In the genomic region with DNA sequence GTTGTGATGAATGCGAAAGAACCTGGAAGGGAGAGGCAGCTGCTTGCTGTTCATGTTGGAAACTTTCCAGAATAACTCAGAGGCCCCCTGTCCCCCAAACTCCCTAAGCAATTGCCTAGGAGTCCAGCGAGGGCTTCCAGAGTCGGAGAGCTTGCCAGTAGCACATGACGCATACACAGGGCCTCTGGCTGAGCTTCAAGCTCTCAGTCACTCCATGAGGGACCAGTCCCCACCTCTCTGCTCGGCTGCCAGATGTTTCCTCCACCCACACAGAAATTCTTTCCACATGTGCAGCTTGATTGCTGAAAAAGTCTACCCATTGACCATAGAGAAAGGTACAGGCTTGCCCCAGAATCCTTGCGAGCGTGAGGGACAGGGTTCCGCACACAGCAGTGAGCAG, we compare ENCODE assay signal across 8 mouse cellular contexts.
DNase-seq lines count a peak whose midpoint lies in the region; ATAC-seq and TF ChIP-seq lines count a peak whose summit lies in the region.

No protein-coding gene starts in this region.

- H3K4me2 ChIP-seq in heart, embryonic 12.5 days: peak overlapping the region; percentile 35; the same call in 1 of the 2 replicates

- H3K4me1 ChIP-seq in spleen, adult 2 months (ENCODE audit: control insufficient read depth, insufficient read depth, insufficient read length): peaks cover 12% of the 10 kb centered on the region; the same call in 1 of the 2 replicates
- H3K4me1 ChIP-seq in heart, embryonic 12.5 days (replicated peaks): peaks cover 30% of the 10 kb centered on the region

- ATAC-seq in heart, embryonic 12.5 days (ENCODE audit: insufficient number of reproducible peaks, low FRiP score): peak; percentile 86
- ATAC-seq in erythroid progenitor cell, adult 5-6 weeks (replicated peaks; ENCODE audit: low FRiP score, poor library complexity, severe bottlenecking): no peak

- H3K4me3 ChIP-seq in spleen, adult 2 months (ENCODE audit: extremely low read depth, insufficient read depth, insufficient read length): no peak overlapping the region
- H3K4me3 ChIP-seq in heart, embryonic 12.5 days: no peak overlapping the region

- 47% methylated on average over 8 of the region's 8 CpGs for WGBS in spleen, adult 2 months
- 35% methylated on average over 8 of the region's 8 CpGs for WGBS in heart, embryonic 12.5 days

- H3K27me3 ChIP-seq in spleen, adult 2 months (ENCODE audit: control insufficient read depth, insufficient read depth, low read length): no peaks in the 10 kb centered on the region
- no peaks in the 10 kb centered on the region for H3K27me3 ChIP-seq in heart, embryonic 12.5 days (replicated peaks)

- no peaks in the 10 kb centered on the region for H3K36me3 ChIP-seq in spleen, adult 2 months (ENCODE audit: control insufficient read depth, insufficient read depth, low read length)
- H3K36me3 ChIP-seq in heart, embryonic 12.5 days: no peaks in the 10 kb centered on the region

- H3K9ac ChIP-seq in heart, embryonic 12.5 days: no peak overlapping the region

- no peak for TF ChIP-seq CTCF in spleen, adult 2 months (IDR thresholded peaks at IDR 0.05; ENCODE audit: extremely low read depth, insufficient read depth, insufficient read length, insufficient replicate concordance)

- DNase-seq in spleen, adult 2 months (ENCODE audit: low read depth in 1 of 2, low spot score in 2 of 2): no peak
- no peak for DNase-seq in spleen, adult 12 weeks (ENCODE audit: low spot score)
- peak; percentile 76 for DNase-seq in brain, adult 2 months (ENCODE audit: low read depth, low spot score)
- peak; percentile 48 for DNase-seq in kidney, postnatal 14 days
- DNase-seq in skeletal muscle tissue, adult 2 months (ENCODE audit: low read depth, low spot score): peak; percentile 90
- DNase-seq in cerebellum, adult 11 months: no peak

- H3K9me3 ChIP-seq in heart, embryonic 12.5 days (replicated peaks): no peaks in the 10 kb centered on the region

- peak overlapping the region; percentile 20; the same call in 1 of the 2 replicates for H3K27ac ChIP-seq in spleen, adult 2 months (ENCODE audit: insufficient read depth, low read length)
- peak overlapping the region; percentile 55; the same call in 1 of the 2 replicates for H3K27ac ChIP-seq in heart, embryonic 12.5 days (ENCODE audit: poor library complexity, severe bottlenecking)

- TF ChIP-seq POLR2A in spleen, adult 2 months (IDR thresholded peaks at IDR 0.05; ENCODE audit: low read depth, low read length): no peak

Comparison
In these comparisons a context has a peak if more than half of its experiments do, and no peak if none do; other contexts are left out.
1. DNase-seq: peak in brain, adult 2 months (single experiment), kidney, postnatal 14 days (single experiment) and skeletal muscle tissue, adult 2 months (single experiment); none in spleen, adult 2 months (0 of 2), spleen, adult 12 weeks (single experiment) and cerebellum, adult 11 months (single experiment).